Mouse (Mus musculus) brain, adult 10 weeks (tissue): Measurements from ENCODE around the gene Esrp2. TPM values are rescaled to one million over a fixed set of nuclear protein-coding genes. Genes with fewer than 3 reads are reported as not detected.

Source experiments
- polyA plus RNA-seq: library from polyadenylated mRNA; stranded (reverse); fragments of 350-450 nt; fragmentation: Illumina TruSeq; extraction: RNeasy Lipid Tissue Mini Kit (QIAGEN cat#74804); gene quantifications from one replicate; pipeline ENCODE4 v1.2.3, GENCODE M21; 2015; ENCODE audit warnings: low read depth, low replicate concordance

Esrp2 gene
- 0.79 TPM for polyA plus RNA-seq

DNA sequence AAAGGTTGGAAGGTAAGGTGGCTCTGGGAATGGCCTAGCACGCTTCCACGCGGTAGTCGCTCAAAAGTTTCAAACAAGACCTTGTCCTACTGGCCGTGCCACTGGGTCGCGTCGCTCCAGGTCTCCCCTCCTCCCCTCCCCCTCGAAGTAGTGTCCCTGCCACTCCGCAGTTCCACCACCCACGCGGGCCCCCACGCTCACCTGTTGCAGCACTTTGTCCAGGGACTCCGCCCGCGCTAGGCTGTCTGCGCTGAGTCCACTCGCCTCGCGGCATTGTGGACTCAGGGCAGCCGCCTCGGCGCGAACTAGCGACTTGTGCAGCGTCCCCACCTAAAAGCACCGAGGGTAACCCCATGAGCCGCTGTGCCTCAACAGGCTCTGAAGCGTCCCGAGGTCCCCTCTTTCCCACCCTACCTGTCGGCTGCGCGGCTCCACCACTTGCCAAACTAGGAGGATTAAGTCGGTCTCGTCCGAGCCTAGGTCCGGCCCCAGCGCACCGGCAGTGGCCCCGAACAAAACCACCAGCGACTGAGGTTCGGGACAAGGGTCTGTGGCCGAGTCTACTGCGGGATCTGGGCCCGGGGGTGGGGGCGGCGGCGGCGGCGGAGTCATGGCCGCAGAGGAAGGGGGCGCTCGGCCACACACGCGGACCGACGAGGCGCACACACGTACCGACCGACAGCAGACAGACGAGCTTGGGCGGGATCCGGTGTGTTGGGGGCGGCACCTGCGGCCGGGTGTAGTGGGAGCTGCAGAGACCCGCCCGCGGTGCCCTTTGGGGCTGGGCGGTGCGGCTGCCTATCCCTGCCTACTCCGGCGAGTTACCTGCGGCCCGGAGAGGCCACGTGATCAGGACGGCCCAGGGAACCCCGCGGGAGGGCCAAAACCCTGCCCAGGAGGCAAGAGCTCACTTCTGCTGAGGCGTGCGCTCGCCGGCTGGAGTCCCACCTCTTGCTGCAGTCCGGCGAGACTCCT lies at the start of gene Esrp2:
Gene Esrp2, minus strand, starts transcription at position 819 of the 975 bp plus-strand sequence.

DNA sequence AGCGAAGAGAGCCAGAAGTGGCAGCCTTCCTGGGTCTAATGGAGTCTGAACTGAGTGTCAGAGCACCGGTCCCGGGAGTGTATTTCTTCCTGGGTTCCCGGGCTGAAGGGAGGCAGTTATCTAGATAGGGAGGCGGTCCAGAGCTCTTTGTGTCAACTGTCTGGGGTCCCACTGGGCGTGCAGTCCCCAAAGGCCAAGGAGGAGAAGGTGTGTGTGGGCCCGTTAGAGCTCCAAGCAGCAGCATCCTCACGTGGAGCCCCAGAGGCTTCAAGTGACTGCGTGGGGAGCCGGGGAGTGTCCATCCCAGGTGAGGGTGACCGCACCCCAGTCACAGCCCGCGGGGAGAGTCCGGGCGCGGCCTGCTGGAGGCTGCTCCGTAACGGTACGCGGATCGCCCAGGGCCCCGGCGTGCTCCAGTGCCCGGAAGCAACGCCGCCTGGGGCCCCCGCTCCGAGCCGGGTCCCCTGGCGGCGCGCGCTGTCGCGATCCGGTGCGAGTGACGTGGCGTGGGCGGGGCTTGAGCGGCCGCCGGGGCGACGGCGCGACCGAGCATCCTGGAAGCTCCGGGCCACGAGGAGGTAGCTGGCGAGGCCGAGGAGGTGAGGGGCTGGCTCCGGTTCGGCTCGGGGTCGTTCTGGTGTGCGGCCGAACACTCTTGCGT lies 31.7 kb upstream of the Esrp2 start, which contains the start of gene Slc7a6:
Gene Slc7a6, plus strand, starts transcription at position 502 of the 661 bp plus-strand sequence.

DNA sequence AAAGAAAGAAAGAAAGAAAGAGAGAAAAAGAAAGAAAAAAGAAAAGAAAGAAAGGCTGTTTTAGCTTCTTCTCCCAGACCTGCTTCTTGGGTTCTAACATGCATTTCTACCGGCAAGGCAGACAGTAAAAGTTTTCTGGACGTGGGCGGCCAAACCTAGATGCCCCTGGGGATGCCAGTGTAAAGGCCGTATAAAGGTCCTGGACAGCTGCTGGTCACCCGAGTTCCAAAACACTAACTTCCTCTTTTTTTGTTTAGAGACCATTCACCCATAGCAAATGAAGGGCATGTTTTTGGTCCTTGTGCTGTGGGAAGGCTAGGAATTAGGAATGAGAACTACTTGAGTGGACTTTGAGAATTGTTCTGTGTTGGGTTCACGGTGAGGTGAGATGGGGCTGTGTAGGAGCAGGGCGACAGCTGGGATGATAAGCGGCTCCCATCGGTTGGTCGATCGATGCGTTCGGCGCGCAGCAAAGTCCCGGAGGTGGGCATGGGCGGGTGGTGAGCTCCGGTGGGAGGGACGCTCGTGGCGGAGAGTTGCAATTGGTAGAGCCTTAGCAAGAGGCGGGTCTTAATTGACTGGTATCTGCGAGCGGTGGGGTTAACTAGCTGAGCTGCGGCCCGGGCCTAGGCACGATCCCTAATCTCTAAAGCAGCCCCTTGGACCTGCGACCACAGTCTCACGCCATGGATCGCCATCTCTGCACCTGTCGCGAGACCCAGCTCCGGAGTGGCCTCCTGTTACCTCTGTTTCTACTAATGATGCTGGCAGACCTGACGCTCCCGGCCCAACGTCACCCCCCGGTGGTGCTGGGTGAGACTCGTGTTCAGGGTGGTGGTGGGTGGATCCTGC lies 13.3 kb upstream of the Esrp2 start, which contains the start of gene Pla2g15:
Gene Pla2g15, plus strand, starts transcription at position 599 of the 852 bp plus-strand sequence.

Other genes with a start within 250 kb of the Esrp2 start
- gene Nrn1l, start 243.4 kb downstream of the Esrp2 start, polyA plus RNA-seq = 2.5 TPM
- 5.9 TPM for gene Pskh1, start 236.5 kb downstream of the Esrp2 start, polyA plus RNA-seq
- 2.1 TPM for gene Ctrl, start 203.1 kb downstream of the Esrp2 start, polyA plus RNA-seq
- gene Psmb10, start 198.5 kb downstream of the Esrp2 start, polyA plus RNA-seq = 111 TPM
- gene Lcat, start 193.6 kb downstream of the Esrp2 start, polyA plus RNA-seq = 38.2 TPM
- gene Slc12a4, start 170.9 kb downstream of the Esrp2 start, polyA plus RNA-seq = 14.4 TPM
- not detected for gene Dpep3, start 157.5 kb downstream of the Esrp2 start, polyA plus RNA-seq
- 21.1 TPM for gene Dus2, start 145.6 kb downstream of the Esrp2 start, polyA plus RNA-seq
- not detected for gene Dpep2nb, start 131.0 kb downstream of the Esrp2 start, polyA plus RNA-seq
- gene Ddx28, start 125.1 kb downstream of the Esrp2 start, polyA plus RNA-seq = 11.2 TPM
- gene Nfatc3, start 78.1 kb downstream of the Esrp2 start, polyA plus RNA-seq = 6.3 TPM
- 22.0 TPM for gene Pla2g15, start 13.4 kb upstream of the Esrp2 start, polyA plus RNA-seq
- 20.8 TPM for gene Slc7a6, start 31.9 kb upstream of the Esrp2 start, polyA plus RNA-seq
- 42.2 TPM for gene Slc7a6os, start 74.0 kb upstream of the Esrp2 start, polyA plus RNA-seq
- gene Prmt7, start 74.0 kb upstream of the Esrp2 start, polyA plus RNA-seq = 36.2 TPM
- 37.3 TPM for gene Smpd3, start 201.0 kb upstream of the Esrp2 start, polyA plus RNA-seq